Mouse (Mus musculus): ENCODE data around the gene Dscam.

Dscam gene

DNA sequence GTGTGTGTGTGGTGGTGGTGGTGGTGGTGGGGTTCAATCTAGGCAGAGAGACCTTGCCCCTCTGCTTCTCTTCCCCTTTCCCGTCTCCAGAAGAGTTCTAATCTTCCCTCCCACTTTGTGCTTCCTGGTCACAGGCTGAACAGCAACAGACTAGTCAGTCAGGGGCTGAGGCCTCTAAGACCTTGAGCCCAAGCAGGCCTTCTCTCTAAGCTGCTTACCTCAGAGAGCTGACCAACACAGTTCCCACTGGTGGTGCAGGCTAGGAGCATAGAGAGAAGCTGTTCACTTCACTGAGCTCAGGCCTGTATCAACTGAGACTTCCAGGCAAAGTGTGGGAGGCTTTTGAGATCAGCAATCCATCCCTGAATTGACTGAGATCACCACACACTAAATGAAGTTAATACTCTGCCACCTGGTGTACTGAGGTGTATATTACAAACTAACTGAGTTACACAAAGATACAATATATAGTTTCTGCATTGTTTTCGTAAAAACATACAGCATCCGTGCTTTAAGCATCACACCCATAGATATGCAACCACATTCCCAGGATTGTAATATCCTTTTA is 153.3 kb downstream of the Dscam start:
- no peak for DNase-seq (ENCODE audit: low read depth)

- DNase-seq (ENCODE audit: low read depth): no peak
These were observed 154.2 kb downstream of the Dscam start for GRCm38 (mm10) chr16:97016244-97016850.

GRCm38 (mm10) chr16:97014343-97014742 is 156.2 kb downstream of the Dscam start:
- DNase-seq (ENCODE audit: low read depth): no peak

- no peak for DNase-seq (ENCODE audit: low read depth)
These were observed 161.2 kb downstream of the Dscam start for GRCm38 (mm10) chr16:97009116-97010055.

GRCm38 (mm10) chr16:97007892-97008527 is 162.5 kb downstream of the Dscam start:
- DNase-seq (ENCODE audit: low read depth): no peak

- DNase-seq (ENCODE audit: low read depth): no peak
These were observed 163.7 kb downstream of the Dscam start for GRCm38 (mm10) chr16:97006854-97007182.

GRCm38 (mm10) chr16:97006041-97006853 is 164.3 kb downstream of the Dscam start:
- no peak for DNase-seq (ENCODE audit: low read depth)

GRCm38 (mm10) chr16:97003965-97004364 is 166.6 kb downstream of the Dscam start:
- no peak for DNase-seq (ENCODE audit: low read depth)

DNA sequence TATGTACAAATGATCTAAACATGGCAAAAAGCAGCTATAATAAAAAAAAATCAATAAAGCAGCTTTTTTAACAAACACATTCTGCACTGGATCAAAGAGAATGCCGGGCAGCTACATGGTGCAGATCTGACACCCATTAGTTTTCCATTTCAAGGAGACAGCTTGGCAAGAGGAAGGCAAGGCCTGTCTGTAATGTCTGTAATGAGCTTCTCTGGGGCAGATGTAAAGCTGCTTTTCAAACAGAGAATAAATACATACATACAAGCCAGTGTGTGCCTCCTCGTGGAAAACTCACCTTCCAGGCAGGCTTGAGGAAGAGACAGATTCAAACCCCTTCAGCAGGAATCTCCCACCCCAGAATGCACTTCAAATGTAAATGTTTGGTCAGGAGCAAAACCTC is 167.7 kb downstream of the Dscam start:
- DNase-seq (ENCODE audit: low read depth): no peak

DNA sequence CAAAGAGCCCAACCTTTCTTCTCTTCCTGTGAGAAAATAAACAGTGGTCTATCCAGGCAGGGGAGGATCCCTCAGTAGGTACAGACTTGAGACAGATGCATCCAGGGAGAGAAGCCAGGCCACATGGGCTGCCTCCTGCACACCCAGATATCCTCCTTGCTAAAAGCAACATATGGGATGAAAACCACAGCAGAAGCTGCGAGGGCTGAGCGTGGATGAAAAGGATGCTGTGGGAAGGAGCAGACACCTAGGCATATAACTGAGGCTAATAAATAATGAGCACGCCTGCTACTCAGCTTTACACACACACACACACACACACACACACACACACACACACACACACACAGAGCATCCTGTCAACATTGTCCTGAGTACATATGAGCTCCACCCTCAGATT is 168.4 kb downstream of the Dscam start:
- no peak for DNase-seq (ENCODE audit: low read depth)

DNA sequence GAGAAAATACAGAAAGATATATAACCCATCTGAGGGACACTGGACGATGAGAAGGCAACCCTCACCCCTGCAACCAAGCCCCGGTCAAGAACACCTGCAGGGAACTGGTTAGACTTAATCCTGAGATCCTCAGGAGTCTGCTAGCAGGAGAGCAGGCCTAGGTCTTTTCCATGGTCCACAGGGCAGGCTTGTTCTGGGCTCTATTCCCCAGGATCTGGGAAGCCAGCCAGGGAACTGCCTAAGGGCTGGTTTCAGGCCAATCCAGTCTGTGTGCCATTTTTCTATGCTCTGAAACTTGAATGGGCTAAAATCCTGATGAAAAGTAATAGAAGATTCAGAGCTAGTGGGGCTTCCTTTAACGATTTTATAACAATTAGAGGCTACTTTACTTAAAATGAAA is 173.7 kb downstream of the Dscam start:
- DNase-seq (ENCODE audit: low read depth): no peak

DNA sequence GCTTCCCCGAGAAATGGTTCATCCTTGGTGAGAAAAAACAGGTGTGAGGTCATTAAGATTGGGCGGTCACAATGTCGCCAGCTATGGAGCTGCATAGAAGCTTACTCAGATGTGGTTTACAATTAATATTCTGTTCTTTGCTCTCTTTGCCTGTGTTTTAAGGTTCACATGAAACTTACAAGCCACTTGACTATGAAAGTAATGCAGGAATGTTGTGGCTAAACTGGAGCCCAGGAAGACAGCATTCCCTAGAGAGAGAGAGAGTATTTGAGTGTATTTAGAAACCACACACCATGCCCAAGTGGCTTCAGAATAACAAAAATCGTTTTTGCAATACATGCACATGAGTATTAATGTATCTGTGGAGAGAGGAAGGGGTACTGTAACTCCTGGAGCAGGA is 174.7 kb downstream of the Dscam start:
- DNase-seq (ENCODE audit: low read depth): no peak

DNA sequence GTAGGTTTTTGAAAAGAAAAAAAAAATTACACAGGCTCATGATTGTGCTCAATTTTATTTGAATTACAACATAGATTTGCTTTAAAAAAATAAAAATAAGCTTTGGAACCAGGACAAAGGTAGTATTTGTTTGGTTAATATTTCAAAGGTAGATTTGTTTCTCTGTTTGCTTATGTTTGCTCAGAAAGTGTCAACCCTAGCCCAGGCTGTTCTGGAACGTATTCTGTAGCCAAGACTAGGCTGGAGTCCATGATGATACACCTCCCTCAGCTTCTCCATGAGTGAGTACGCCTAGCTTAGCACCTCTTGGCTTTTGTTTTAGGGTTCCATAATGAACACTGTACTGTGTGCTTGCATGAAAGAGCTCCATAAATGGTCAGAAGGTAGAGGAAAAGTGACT is 183.2 kb downstream of the Dscam start:
- no peak for DNase-seq (ENCODE audit: low read depth)

DNA sequence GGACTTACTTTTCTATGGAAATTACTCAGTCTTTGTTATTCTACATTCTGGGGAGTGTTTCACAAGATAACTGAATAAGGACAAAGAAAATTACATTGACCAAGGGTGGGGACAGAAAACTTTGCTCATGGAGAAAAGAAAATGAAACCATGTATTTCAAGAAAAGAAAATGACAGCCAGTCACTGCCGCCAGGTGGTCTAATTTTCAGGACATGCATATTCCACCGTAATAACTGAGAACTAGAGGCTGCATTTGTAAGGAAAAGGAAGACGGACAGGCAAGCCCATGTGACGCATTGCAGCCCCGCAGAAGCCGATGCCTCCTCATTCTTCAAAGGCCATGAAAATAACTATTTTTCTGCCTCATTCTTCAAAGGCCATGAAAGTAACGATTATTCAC is 197.3 kb downstream of the Dscam start:
- no peak for DNase-seq (ENCODE audit: low read depth)

- DNase-seq (ENCODE audit: low read depth): no peak
These were observed 198.8 kb downstream of the Dscam start for GRCm38 (mm10) chr16:96971768-96972167.

DNA sequence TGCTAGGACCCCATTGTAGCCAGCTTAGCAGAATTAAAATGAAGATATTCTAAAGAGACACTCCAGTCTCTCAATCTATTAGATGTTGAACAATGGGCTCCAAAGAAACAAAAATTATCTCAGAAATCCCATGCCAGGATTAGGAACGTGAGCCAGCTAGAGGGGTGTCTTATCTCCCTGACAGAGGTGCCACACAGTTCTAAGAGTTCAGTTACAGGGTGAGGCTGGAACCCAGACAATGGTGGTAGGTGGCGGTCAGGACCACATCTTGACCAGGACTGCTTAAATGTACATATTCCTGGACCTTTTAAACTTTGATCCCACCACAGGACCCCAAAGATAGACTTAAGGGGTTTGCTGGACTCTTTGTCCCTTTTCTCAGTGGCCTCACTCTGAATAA is 200.1 kb downstream of the Dscam start:
- DNase-seq (ENCODE audit: low read depth): no peak

GRCm38 (mm10) chr16:96969643-96970042 is 200.9 kb downstream of the Dscam start:
- DNase-seq (ENCODE audit: low read depth): no peak

GRCm38 (mm10) chr16:96968885-96969480 is 201.6 kb downstream of the Dscam start:
- DNase-seq (ENCODE audit: low read depth): no peak

GRCm38 (mm10) chr16:96959695-96960094 is 210.9 kb downstream of the Dscam start:
- no peak for DNase-seq (ENCODE audit: low read depth)

- DNase-seq (ENCODE audit: low read depth): no peak
These were observed 224.9 kb downstream of the Dscam start for GRCm38 (mm10) chr16:96945468-96946302.

- no peak for DNase-seq (ENCODE audit: low read depth)
These were observed 226.9 kb downstream of the Dscam start for GRCm38 (mm10) chr16:96943648-96944047.

Data from induced T-regulatory cell, adult 2 months (primary cell).